Mouse (Mus musculus) erythroblast, embryonic 14.5 days (primary cell): ENCODE data around the gene Nppa.

Experiments used
- GATA1 ChIP-seq: IDR thresholded peaks from 2 replicates; pipeline ENCODE4 v1.6.1; 2012; ENCODE audit warnings: low read length, inconsistent platforms, mixed read lengths
- TAL1 ChIP-seq: IDR thresholded peaks from 3 replicates; pipeline ENCODE4 v1.6.1; 2012; ENCODE audit warnings: low read length, inconsistent platforms, mixed read lengths

- no peak for TF ChIP-seq TAL1
- TF ChIP-seq GATA1: no peak
Observed at GRCm38 (mm10) chr4:148029297-148029696, 28.8 kb downstream of the Nppa start.
